In the genomic region with DNA sequence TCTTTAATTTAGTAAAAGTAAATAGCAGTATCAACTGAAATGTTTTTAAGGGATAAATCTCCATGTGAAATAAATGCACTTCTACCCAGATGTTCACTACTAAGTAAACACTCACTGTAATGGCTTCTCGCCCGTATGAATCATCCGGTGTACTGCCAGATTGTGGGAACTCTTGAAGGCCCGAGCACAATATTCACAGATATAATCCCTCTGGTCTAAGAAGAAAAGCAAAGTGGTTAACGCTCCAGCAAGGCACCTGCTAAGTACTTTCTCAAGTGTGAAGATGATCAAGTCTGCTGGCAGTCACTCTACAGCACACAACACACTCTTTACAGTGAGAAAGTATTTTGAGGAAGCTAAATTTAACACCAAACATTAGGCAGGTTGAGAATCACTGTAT, we compare ENCODE assay signal across 14 mouse cellular contexts. TPM values are rescaled to one million over a fixed set of nuclear protein-coding genes. Genes with fewer than 3 reads are reported as not detected.
A peak's percentile ranks its signal among the peaks of the same experiment; 100 is the strongest.
DNase-seq lines count a peak whose midpoint lies in the region; ATAC-seq and TF ChIP-seq lines count a peak whose summit lies in the region.
"Had no signal": no experiment of that assay in that cellular context is flagged by ENCODE, and none has a peak within 500 bp of the region (broad histone marks: within the 10 kb centered on the region; RNA-seq: fewer than 3 reads in every experiment).

No protein-coding gene starts in this region.

- no peak overlapping the region for H3K4me3 ChIP-seq in intestine, embryonic 15.5 days (replicated peaks)
- no peak overlapping the region for H3K4me3 ChIP-seq in intestine, embryonic 16.5 days (ENCODE audit: low read length)
- no peak overlapping the region for H3K4me3 ChIP-seq in kidney, embryonic 16.5 days (ENCODE audit: low read length)
- H3K4me3 ChIP-seq: limb, embryonic 10.5 days; myocyte had no signal

- H3K36me3 ChIP-seq in intestine, embryonic 15.5 days, result peaks cover 15% of the 10 kb centered on the region
- H3K36me3 ChIP-seq in intestine, embryonic 16.5 days (ENCODE audit: control insufficient read depth, insufficient read depth, low read length), result no peaks in the 10 kb centered on the region
- peaks cover 48% of the 10 kb centered on the region for H3K36me3 ChIP-seq in kidney, embryonic 16.5 days (ENCODE audit: insufficient read depth, low read length)

- in situ Hi-C loops in Patski (cut with MboI; ENCODE audit: low pct_unique_long_range_greater_than_20kb), result no loop called here

- peak; percentile 13 to 54 for DNase-seq in adrenal gland, adult (ENCODE audit: inconsistent age in 2 of 2, low spot score in 1 of 2)
- DNase-seq in adrenal gland, postnatal 4 days (ENCODE audit: low spot score in 2 of 2), result no peak
- peak; percentile 63 for DNase-seq in Patski (ENCODE audit: low read depth, low spot score)
- peak; percentile 24 to 40 for DNase-seq in heart, postnatal 10 days
- DNase-seq in left cerebral cortex, adult 8-10 months (ENCODE audit: low spot score in 2 of 2), result no peak
- DNase-seq: cerebellum, adult 11-12 months; kidney, postnatal 14 days; thymus, postnatal 14 days had no signal

- no peaks in the 10 kb centered on the region for H3K27me3 ChIP-seq in intestine, embryonic 15.5 days (replicated peaks)
- H3K27me3 ChIP-seq in intestine, embryonic 16.5 days (replicated peaks; ENCODE audit: control insufficient read depth, insufficient read depth, low read length), result no peaks in the 10 kb centered on the region
- H3K27me3 ChIP-seq in Patski, result no peaks in the 10 kb centered on the region
- no peaks in the 10 kb centered on the region for H3K27me3 ChIP-seq in kidney, embryonic 16.5 days (ENCODE audit: insufficient read depth, low read length)

- TF ChIP-seq CTCF in Patski (IDR thresholded peaks at IDR 0.05), result no peak

- no peak overlapping the region for H3K27ac ChIP-seq in intestine, embryonic 15.5 days
- no peak overlapping the region for H3K27ac ChIP-seq in intestine, embryonic 16.5 days (ENCODE audit: low read length)
- H3K27ac ChIP-seq in kidney, embryonic 16.5 days (ENCODE audit: low read length), result no peak overlapping the region
- H3K27ac ChIP-seq: limb, embryonic 10.5 days had no signal

- WGBS in intestine, embryonic 15.5 days, result 61% methylated on average over 5 of the region's 5 CpGs
- WGBS in intestine, embryonic 16.5 days, result 55% methylated on average over 5 of the region's 5 CpGs
- WGBS in kidney, embryonic 16.5 days, result 87% methylated on average over 5 of the region's 5 CpGs

- intact Hi-C loops in heart, postnatal 10 days (cut with DNase I), result no loop called here

- no peak overlapping the region for H3K9ac ChIP-seq in intestine, embryonic 15.5 days
- no peak overlapping the region for H3K9ac ChIP-seq in intestine, embryonic 16.5 days (ENCODE audit: low read depth, low read length)
- no peak overlapping the region for H3K9ac ChIP-seq in kidney, embryonic 16.5 days (replicated peaks; ENCODE audit: low read length)

- no peaks in the 10 kb centered on the region for H3K9me3 ChIP-seq in intestine, embryonic 15.5 days
- no peaks in the 10 kb centered on the region for H3K9me3 ChIP-seq in intestine, embryonic 16.5 days (ENCODE audit: control insufficient read depth, low read length)
- no peaks in the 10 kb centered on the region for H3K9me3 ChIP-seq in kidney, embryonic 16.5 days (ENCODE audit: low read length)
- H3K9me3 ChIP-seq: limb, embryonic 10.5 days had no signal

- no peak overlapping the region for H3K4me2 ChIP-seq in intestine, embryonic 15.5 days (replicated peaks)
- no peak overlapping the region for H3K4me2 ChIP-seq in intestine, embryonic 16.5 days (ENCODE audit: low read depth, low read length)
- no peak overlapping the region for H3K4me2 ChIP-seq in kidney, embryonic 16.5 days (replicated peaks; ENCODE audit: low read depth, low read length)

- CTCF ChIA-PET in Patski (lab: Charles Lee), result no interaction called here

- no peaks in the 10 kb centered on the region for H3K4me1 ChIP-seq in intestine, embryonic 15.5 days (replicated peaks)
- H3K4me1 ChIP-seq in intestine, embryonic 16.5 days (ENCODE audit: control insufficient read depth, insufficient read depth, low read length), result no peaks in the 10 kb centered on the region
- 0 out of 2 replicates have a peak, but pooled peaks cover 4% of the 10 kb centered on the region for H3K4me1 ChIP-seq in kidney, embryonic 16.5 days (ENCODE audit: insufficient read depth, low read length)
- H3K4me1 ChIP-seq: limb, embryonic 10.5 days had no signal

- peak; percentile 41 for ATAC-seq in intestine, embryonic 15.5 days
- no peak for ATAC-seq in intestine, embryonic 16.5 days
- peak; percentile 80 for ATAC-seq in Patski
- ATAC-seq in kidney, embryonic 16.5 days (ENCODE audit: low FRiP score, low TSS enrichment), result no peak

- POLR2A ChIA-PET in Patski (lab: Charles Lee), result interaction anchor here (1.0 kb wide), 1 partner anchor 24 kb away, joined by 3 read pairs; no protein-coding TSS in a partner anchor

RNA-seq across cellular contexts. Expression of gene Cntf, which starts 5.5 kb away (rescaled TPM):
- 1 to 10 TPM; 4.4 to 4.5 TPM for total RNA-seq in adrenal gland, postnatal 4 days (2021)
- 0.82 and 1.4 TPM in 2 replicates for polyA plus RNA-seq in intestine, embryonic 15.5 days (2015; fragmentation: Nextera tagmentation; extraction: Ambion mirVana)
- 0.88 and 1.0 TPM in 2 replicates for polyA plus RNA-seq in intestine, embryonic 16.5 days (2015; fragmentation: Nextera tagmentation; extraction: Ambion mirVana)
- polyA plus RNA-seq in Patski (2021), result 59.9 TPM
- 1 to 10 TPM; 1.5 to 2.9 TPM for total RNA-seq in heart, postnatal 10 days (2021)
- polyA plus RNA-seq in kidney, embryonic 16.5 days (2015; fragmentation: Nextera tagmentation; extraction: Ambion mirVana), result 2.6 TPM in 2 replicates
- total RNA-seq in left cerebral cortex, adult 8-10 months (2022), result 1 to 10 TPM; 3.2 to 4.3 (median 3.4) TPM
- polyA plus RNA-seq: intestine, embryonic 14.5 days had no signal

RNA-seq across cellular contexts. Expression of gene Zfp91, which starts 25.0 kb away (rescaled TPM):
- 10 to 100 TPM; 88.5 to 90.4 TPM for total RNA-seq in adrenal gland, postnatal 4 days (2021)
- polyA plus RNA-seq in intestine, embryonic 15.5 days (2015; fragmentation: Nextera tagmentation; extraction: Ambion mirVana), result 14.0 and 15.4 TPM in 2 replicates
- polyA plus RNA-seq in intestine, embryonic 16.5 days (2015; fragmentation: Nextera tagmentation; extraction: Ambion mirVana), result 8.7 and 9.5 TPM in 2 replicates
- polyA plus RNA-seq in Patski (2021), result 94.3 TPM
- 10 to 100 TPM; 76.3 to 76.4 TPM for total RNA-seq in heart, postnatal 10 days (2021)
- polyA plus RNA-seq in kidney, embryonic 16.5 days (2015; fragmentation: Nextera tagmentation; extraction: Ambion mirVana), result 11.4 and 11.6 TPM in 2 replicates
- 10 to 100 TPM; 85.2 to 96.0 (median 91.8) TPM for total RNA-seq in left cerebral cortex, adult 8-10 months (2022)

RNA-seq across cellular contexts. Expression of gene Lpxn, which starts 25.1 kb away (rescaled TPM):
- 1 to 10 TPM; 1.7 to 2.1 TPM for total RNA-seq in adrenal gland, postnatal 4 days (2021)
- polyA plus RNA-seq in intestine, embryonic 15.5 days (2015; fragmentation: Nextera tagmentation; extraction: Ambion mirVana), result 2.3 and 3.0 TPM in 2 replicates
- 2.9 and 3.2 TPM in 2 replicates for polyA plus RNA-seq in intestine, embryonic 16.5 days (2015; fragmentation: Nextera tagmentation; extraction: Ambion mirVana)
- polyA plus RNA-seq in Patski (2021), result 1.0 TPM
- total RNA-seq in heart, postnatal 10 days (2021), result 1 to 10 TPM in 1 of 2 experiments, under 1 TPM in 1; 0.99 to 1.1 TPM
- polyA plus RNA-seq in kidney, embryonic 16.5 days (2015; fragmentation: Nextera tagmentation; extraction: Ambion mirVana), result 1.1 and 1.4 TPM in 2 replicates
- 1 to 10 TPM; 1.5 to 3.8 (median 2.1) TPM for total RNA-seq in left cerebral cortex, adult 8-10 months (2022)

Comparison
In these comparisons a context has a peak if more than half of its experiments do, and no peak if none do; other contexts are left out.
1. DNase-seq: peak in adrenal gland, adult (2 of 2), Patski (single experiment) and heart, postnatal 10 days (2 of 2); none in adrenal gland, postnatal 4 days (0 of 2) and left cerebral cortex, adult 8-10 months (0 of 2).
2. ATAC-seq: peak in intestine, embryonic 15.5 days (single experiment) and Patski (single experiment); none in intestine, embryonic 16.5 days (single experiment) and kidney, embryonic 16.5 days (single experiment).
3. RNA of gene Cntf, which starts 5.5 kb away (polyA plus RNA-seq): 59.9 TPM in Patski (single experiment); 2.6 TPM in kidney, embryonic 16.5 days, 0.82 to 1.4 TPM in intestine, embryonic 15.5 days and 0.88 to 1.0 TPM in intestine, embryonic 16.5 days; every median in the first group is over 10 times any median in the second.